Mouse (Mus musculus) ZHBTc4 (cell line): ENCODE data around the gene Foxj1.

Experiments
- DNase-seq: peaks from one replicate; pipeline ENCODE4 v3.0.0-alpha.2; 2011; ENCODE audit warnings: low read depth, low spot score

Gene Foxj1

GRCm38 (mm10) chr11:116342069-116342791 lies 7.0 kb upstream of the Foxj1 start:
- no peak for DNase-seq

GRCm38 (mm10) chr11:116337531-116337930 lies 2.3 kb upstream of the Foxj1 start:
- DNase-seq: no peak

GRCm38 (mm10) chr11:116337000-116337399 lies 1.8 kb upstream of the Foxj1 start:
- DNase-seq: no peak

GRCm38 (mm10) chr11:116336393-116336792 lies 1.2 kb upstream of the Foxj1 start:
- no peak for DNase-seq

- peak; percentile 36 for DNase-seq
Measured at GRCm38 (mm10) chr11:116334417-116334782, 799 bp downstream of the Foxj1 start.

GRCm38 (mm10) chr11:116333526-116334416 lies 1.4 kb downstream of the Foxj1 start:
- no peak for DNase-seq

- no peak for DNase-seq
Measured at GRCm38 (mm10) chr11:116332983-116333270, 2.3 kb downstream of the Foxj1 start.

GRCm38 (mm10) chr11:116332232-116332982 lies 2.8 kb downstream of the Foxj1 start:
- DNase-seq: no peak

GRCm38 (mm10) chr11:116330211-116330518 lies 5.0 kb downstream of the Foxj1 start:
- DNase-seq: no peak

- peak; percentile 86 for DNase-seq
Measured at GRCm38 (mm10) chr11:116329314-116330210, 5.6 kb downstream of the Foxj1 start.

- DNase-seq: peak; percentile 53
Measured at GRCm38 (mm10) chr11:116326963-116327603, 8.1 kb downstream of the Foxj1 start.

GRCm38 (mm10) chr11:116318719-116319659 lies 16.2 kb downstream of the Foxj1 start:
- DNase-seq: peak; percentile 89

GRCm38 (mm10) chr11:116312359-116312758 lies 22.8 kb downstream of the Foxj1 start:
- no peak for DNase-seq

GRCm38 (mm10) chr11:116311169-116311568 lies 24.0 kb downstream of the Foxj1 start:
- no peak for DNase-seq

- no peak for DNase-seq
Measured at GRCm38 (mm10) chr11:116309601-116310000, 25.6 kb downstream of the Foxj1 start.

GRCm38 (mm10) chr11:116307762-116308531 lies 27.3 kb downstream of the Foxj1 start:
- DNase-seq: peak; percentile 87

- no peak for DNase-seq
Measured at GRCm38 (mm10) chr11:116307019-116307725, 28.0 kb downstream of the Foxj1 start, which contains the start of gene Exoc7. Gene Exoc7 (minus strand): TSS chr11:116307233.
